Mouse (Mus musculus) limb, embryonic 11.5 days (tissue): ENCODE data around the gene 5330417C22Rik. TPM values are rescaled to one million over a fixed set of nuclear protein-coding genes. Genes with fewer than 3 reads are reported as not detected.
"Not testable (repeated sequence)": the region's sequence is repeated elsewhere in the genome, so short reads cannot be mapped to it uniquely, and the experiment has no call there.

Experiments
- ATAC-seq: fragments of 200-750 bp; cut with Nextera tagmentation; 2 replicates; pipeline ENCODE4 v1.8.0; 2017; ENCODE audit warnings: low read depth; ENCODE audit not compliant: insufficient number of reproducible peaks, low FRiP score, low TSS enrichment
- DNase-seq: peaks from one replicate; pipeline ENCODE4 v3.0.0-alpha.2; 2015; ENCODE audit warnings: low spot score
- H3K27ac ChIP-seq: fragments of 300-500 bp; sonication (generic); replicated peaks from 2 replicates; pipeline ENCODE4 v1.5.1; 2014; ENCODE audit warnings: low read depth, mild to moderate bottlenecking, low read length
- H3K27me3 ChIP-seq: fragments of 300-500 bp; sonication (generic); 2 replicates; pipeline ENCODE4 v1.6.1; 2014; ENCODE audit warnings: mild to moderate bottlenecking, low read length, mixed read lengths; ENCODE audit not compliant: control insufficient read depth, insufficient read depth
- H3K36me3 ChIP-seq: fragments of 300-500 bp; sonication (generic); 2 replicates; pipeline ENCODE4 v1.6.1; 2014; ENCODE audit warnings: mild to moderate bottlenecking, low read length, moderate library complexity, mixed read lengths; ENCODE audit not compliant: control insufficient read depth, insufficient read depth
- H3K4me1 ChIP-seq: fragments of 300-500 bp; sonication (generic); 2 replicates; pipeline ENCODE4 v1.6.1; 2014; ENCODE audit warnings: low read length, mixed read lengths; ENCODE audit not compliant: control insufficient read depth, insufficient read depth
- H3K4me2 ChIP-seq: fragments of 300-500 bp; sonication (generic); 2 replicates; pipeline ENCODE4 v1.6.1; 2014; ENCODE audit warnings: low read depth, mild to moderate bottlenecking, moderate library complexity; ENCODE audit not compliant: severe bottlenecking
- H3K4me3 ChIP-seq: fragments of 300-500 bp; sonication (generic); 2 replicates; pipeline ENCODE4 v1.5.1; 2014; ENCODE audit warnings: low read depth, low read length
- H3K9ac ChIP-seq: fragments of 300-500 bp; sonication (generic); 2 replicates; pipeline ENCODE4 v1.6.1; 2014; ENCODE audit warnings: mild to moderate bottlenecking, low read length
- H3K9me3 ChIP-seq: fragments of 300-500 bp; sonication (generic); 2 replicates; pipeline ENCODE4 v1.6.1; 2016; ENCODE audit warnings: low read length; ENCODE audit not compliant: control insufficient read depth
- WGBS: fragments of 180-500 bp; shearing (Covaris S2); extraction: QIAGEN DNeasy Blood & Tissue Kit; methylation state at CpG from one replicate; pipeline ENCODE4 v1.1.7; 2014; 5-methylcytosine and 5-hydroxymethylcytosine counted together
- polyA plus RNA-seq: library from polyadenylated mRNA; unstranded; fragments of >200 nt; fragmentation: Nextera tagmentation; extraction: Ambion mirVana; gene quantifications from 2 replicates; pipeline ENCODE4 v1.2.1, GENCODE M21; 2014

The 5330417C22Rik gene
- polyA plus RNA-seq, 1 experiment from 2014 or later, result 0.21 TPM

DNA sequence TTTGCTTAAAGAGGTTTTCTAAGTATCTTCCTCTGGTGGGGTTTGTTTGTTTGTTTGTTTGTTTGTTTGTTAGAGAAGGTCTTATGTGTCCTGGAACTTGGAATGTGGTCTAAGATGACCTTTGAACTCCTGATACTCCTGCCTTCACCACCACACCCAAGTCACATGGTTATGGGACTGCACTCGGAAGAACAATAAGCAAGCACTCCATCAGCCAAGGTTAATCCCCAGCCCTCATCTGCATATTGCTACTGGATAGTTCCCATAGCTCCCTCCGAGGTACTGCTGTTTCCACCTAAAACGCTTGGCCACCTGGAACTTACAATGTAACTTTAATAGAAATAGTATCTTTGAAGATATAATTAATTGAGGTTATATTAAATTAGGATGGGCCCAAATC, 22.9 kb downstream of the 5330417C22Rik start:
- Histone ChIP-seq H3K9ac (no peak overlapping the region), H3K27me3 (no peaks in the 10 kb centered on the region), H3K9me3 (no peaks in the 10 kb centered on the region), H3K36me3 (no peaks in the 10 kb centered on the region), H3K27ac (no peak overlapping the region), H3K4me2 (no peak overlapping the region), H3K4me3 (no peak overlapping the region), H3K4me1 (peaks cover 5% of the 10 kb centered on the region)
- no peak for ATAC-seq
- WGBS, result 81% methylated on average over 3 of the region's 3 CpGs
- DNase-seq, result no peak

DNA sequence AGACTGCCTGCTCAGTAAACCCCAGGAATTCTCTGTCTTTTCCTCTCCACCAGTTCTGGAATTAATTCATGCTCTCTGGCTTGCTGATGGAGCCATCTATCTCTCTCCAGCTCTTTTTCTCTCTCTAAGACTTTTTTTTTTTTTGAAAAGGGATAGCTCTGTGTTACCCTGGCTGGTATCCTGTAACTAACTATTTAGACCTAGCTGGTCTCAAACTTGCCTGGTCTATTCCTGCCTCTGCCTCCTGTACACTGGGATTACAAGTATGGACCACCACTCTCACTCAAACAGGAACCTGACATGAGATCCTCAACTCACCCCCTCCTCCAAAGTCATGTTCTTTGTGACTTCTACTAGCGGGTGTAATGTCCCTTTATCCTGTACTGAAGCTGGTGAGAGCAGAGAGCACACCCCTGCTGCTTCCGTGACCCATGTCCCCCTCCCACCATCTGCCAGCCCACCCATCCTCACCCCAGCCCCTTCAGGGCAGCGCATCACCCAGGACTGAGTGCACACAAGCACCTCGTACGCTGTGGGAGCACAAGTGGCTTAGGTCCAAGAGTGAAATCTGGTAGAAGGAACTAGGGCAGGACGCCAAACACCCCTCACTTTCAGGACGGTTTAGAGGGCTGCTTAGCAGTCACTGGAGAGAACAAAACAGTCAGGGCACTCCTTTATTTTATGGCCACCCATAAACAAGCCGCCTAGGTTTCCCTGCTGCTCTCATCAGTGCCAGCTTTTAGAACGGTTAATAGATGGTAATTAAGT, 25.4 kb downstream of the 5330417C22Rik start:
- H3K27ac ChIP-seq, result no peak overlapping the region

DNA sequence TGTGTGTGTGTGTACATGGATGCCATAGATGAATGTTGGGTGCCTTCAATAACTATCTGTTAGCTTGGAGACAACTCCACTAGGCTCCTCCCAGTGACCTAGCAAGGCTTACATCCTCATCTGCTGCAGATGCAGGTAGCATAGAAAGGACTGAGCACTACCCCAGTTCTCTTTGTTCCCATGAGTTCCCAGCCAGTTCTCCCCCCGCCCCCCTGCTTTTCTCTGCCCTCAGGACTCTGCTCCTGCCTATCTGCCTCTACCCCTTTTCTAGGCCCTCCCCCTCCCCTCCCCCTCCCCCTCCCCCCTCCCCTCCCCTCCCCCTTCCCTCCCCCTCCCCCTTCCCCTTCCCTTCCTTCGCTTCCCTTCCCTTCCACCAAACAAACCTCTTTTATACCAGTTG, 26.2 kb downstream of the 5330417C22Rik start:
- no peak for ATAC-seq
- no peaks in the 10 kb centered on the region for H3K9me3 ChIP-seq
- 79% methylated on average over 2 of the region's 2 CpGs for WGBS

More for the DNA sequence above, 25.4 kb downstream of the 5330417C22Rik start:
- WGBS, result 12% methylated on average over 9 of the region's 9 CpGs
- Histone ChIP-seq H3K9me3 (no peaks in the 10 kb centered on the region), H3K27me3 (no peaks in the 10 kb centered on the region), H3K9ac (no peak overlapping the region), H3K4me1 (peaks cover 5% of the 10 kb centered on the region), H3K4me3 (no peak overlapping the region), H3K36me3 (no peaks in the 10 kb centered on the region), H3K4me2 (no peak overlapping the region)
- ATAC-seq (no peak), DNase-seq (peak; percentile 43)

DNA sequence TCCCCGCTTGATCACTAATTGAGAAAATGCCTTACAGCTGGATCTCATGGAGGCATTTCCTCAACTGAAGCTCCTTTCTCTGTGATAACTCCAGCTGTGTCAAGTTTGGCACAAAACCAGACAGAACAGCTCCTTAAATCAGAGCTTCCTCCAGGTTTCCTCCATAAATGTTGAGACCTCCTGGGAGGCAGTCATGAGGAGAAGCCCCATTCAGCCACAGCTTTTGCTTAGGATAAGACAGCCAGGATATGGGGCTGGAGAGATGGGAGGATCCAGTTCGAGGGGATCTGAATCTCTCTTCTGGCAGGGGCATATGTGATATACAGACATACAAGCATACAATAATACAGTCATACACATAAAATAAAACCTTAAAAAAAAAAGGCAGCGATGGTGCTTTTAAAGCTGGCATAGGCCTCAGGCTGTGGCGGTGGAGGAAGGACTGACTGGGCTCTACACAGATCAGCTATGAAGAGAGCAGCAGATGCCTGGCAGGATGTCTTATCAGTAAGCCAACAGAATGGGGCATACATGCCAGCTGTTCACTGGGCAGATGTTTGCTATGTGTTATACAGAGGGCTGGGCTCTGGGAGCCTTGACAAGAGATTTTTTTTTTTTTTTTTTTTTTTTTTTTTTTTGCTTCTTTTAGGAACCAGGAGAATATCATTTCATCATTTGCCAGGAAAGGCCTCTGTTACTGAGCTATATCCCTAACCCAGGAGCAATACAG, 27.4 kb downstream of the 5330417C22Rik start:
- H3K27ac ChIP-seq, result no peak overlapping the region
- H3K4me2 ChIP-seq, result no peak overlapping the region
- DNase-seq (no peak), ATAC-seq (no peak)
- peaks cover 5% of the 10 kb centered on the region for H3K4me1 ChIP-seq
- no peaks in the 10 kb centered on the region for H3K9me3 ChIP-seq
- 60% methylated on average over 4 of the region's 4 CpGs for WGBS
- H3K36me3 ChIP-seq, result no peaks in the 10 kb centered on the region
- no peak overlapping the region for H3K4me3 ChIP-seq
- H3K27me3 ChIP-seq, result no peaks in the 10 kb centered on the region
- H3K9ac ChIP-seq, result no peak overlapping the region

More for the DNA sequence above, 26.2 kb downstream of the 5330417C22Rik start:
- H3K9ac ChIP-seq, result no peak overlapping the region
- H3K27ac ChIP-seq, result no peak overlapping the region
- H3K36me3 ChIP-seq, result no peaks in the 10 kb centered on the region
- H3K27me3 ChIP-seq, result no peaks in the 10 kb centered on the region
- H3K4me2 ChIP-seq, result no peak overlapping the region
- no peak for DNase-seq
- H3K4me3 ChIP-seq, result no peak overlapping the region
- peaks cover 5% of the 10 kb centered on the region for H3K4me1 ChIP-seq

DNA sequence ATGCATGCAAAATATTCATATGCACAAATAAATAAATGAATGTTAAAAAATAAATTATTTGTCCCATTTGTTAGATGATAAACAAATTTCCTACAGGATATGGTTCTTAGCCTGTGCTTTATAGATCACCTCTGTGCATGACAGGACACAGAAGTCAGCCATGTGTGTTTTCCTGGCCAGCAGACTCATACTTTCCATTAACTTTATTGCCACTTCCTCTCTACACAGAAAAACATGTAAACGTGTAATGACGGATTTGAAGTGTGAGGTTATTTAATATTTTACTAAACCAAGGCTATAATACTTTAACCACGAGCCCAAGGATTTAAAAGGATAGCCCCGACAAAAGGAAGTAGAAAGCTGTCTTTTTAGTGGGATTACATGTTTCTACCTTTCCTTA, 32.4 kb downstream of the 5330417C22Rik start:
- DNase-seq (no peak), ATAC-seq (no peak)
- Histone ChIP-seq H3K9me3 (no peaks in the 10 kb centered on the region), H3K4me2 (no peak overlapping the region), H3K9ac (no peak overlapping the region), H3K36me3 (no peaks in the 10 kb centered on the region), H3K27me3 (no peaks in the 10 kb centered on the region), H3K27ac (no peak overlapping the region), H3K4me1 (peaks cover 3% of the 10 kb centered on the region), H3K4me3 (no peak overlapping the region)
- WGBS, result 78% methylated on average over 4 of the region's 4 CpGs

DNA sequence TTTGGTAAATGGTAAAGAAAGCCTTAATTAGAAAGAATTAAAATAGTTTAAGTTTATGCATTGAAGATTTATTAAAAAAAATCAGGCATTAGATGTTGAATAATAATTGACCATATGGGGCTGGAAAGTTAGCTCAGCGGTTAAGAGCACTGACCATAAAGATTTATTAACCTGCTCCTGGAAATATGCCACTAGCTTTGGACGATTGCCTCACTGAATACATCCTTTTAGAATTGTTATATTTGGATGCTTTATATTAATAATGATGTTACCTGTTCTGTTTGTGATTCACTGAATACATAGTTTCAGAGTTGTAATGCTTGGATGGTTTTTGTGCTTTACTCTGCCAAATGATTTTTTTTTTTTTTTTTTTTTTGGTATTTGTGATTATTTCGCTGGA, 34.9 kb downstream of the 5330417C22Rik start:
- H3K36me3 ChIP-seq, H3K4me3 ChIP-seq, H3K9ac ChIP-seq, DNase-seq, H3K4me2 ChIP-seq, H3K4me1 ChIP-seq, H3K27ac ChIP-seq, H3K27me3 ChIP-seq, H3K9me3 ChIP-seq, ATAC-seq: not testable (repeated sequence)
- 76% methylated on average over 3 of the region's 3 CpGs for WGBS

DNA sequence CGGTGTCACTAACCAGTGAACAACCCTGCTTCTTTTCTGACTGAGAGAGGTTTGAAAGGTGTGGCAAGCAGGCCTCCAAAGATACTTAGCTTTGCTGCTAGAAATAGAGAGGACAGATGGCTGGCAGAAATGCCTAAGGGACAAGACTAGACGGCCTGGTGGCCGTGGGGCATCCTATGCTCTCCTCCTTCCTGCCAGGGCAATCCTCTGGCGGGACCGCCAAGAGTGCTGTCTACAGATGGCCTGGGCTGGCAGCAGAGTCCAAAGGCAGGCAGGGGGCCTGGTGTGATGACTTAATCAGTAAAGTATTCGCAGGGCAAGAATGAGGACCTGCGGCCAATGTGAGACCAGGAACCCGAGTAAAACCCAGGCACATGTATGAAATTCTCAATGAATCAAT, 36.5 kb downstream of the 5330417C22Rik start:
- WGBS, result 82% methylated on average over 8 of the region's 8 CpGs
- H3K4me2 ChIP-seq, result no peak overlapping the region
- ATAC-seq, result no peak

DNA sequence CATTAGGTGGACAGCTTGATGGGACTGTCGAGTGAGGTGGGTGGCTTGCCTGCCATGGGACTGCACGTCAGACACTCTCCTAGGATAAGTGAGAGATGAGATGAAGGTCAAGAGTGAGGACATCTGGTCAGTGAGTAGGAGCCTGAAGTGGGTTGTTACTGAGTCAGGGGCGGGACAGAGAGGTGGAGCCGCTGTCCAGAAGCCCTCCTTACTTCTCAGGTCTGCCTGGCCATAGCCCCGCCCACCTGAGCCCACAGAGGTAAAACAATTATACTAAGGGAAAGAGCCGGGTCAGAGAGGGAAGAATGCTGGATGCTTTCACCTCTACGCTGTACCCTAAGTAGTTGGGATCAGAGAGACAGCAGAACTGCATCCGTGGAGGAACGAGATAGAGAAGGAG, 38.7 kb downstream of the 5330417C22Rik start:
- no peaks in the 10 kb centered on the region for H3K27me3 ChIP-seq
- no peaks in the 10 kb centered on the region for H3K36me3 ChIP-seq
- DNase-seq (no peak), ATAC-seq (no peak)
- H3K4me2 ChIP-seq, result no peak overlapping the region
- 0 out of 2 replicates have a peak, but pooled peaks cover 4% of the 10 kb centered on the region for H3K4me1 ChIP-seq
- 28% methylated on average over 9 of the region's 9 CpGs for WGBS
- H3K9ac ChIP-seq, result no peak overlapping the region
- no peak overlapping the region for H3K4me3 ChIP-seq
- no peaks in the 10 kb centered on the region for H3K9me3 ChIP-seq
- no peak overlapping the region for H3K27ac ChIP-seq

More for the DNA sequence above, 36.5 kb downstream of the 5330417C22Rik start:
- Histone ChIP-seq H3K36me3 (no peaks in the 10 kb centered on the region), H3K4me1 (0 out of 2 replicates have a peak, but pooled peaks cover 4% of the 10 kb centered on the region), H3K9me3 (no peaks in the 10 kb centered on the region), H3K9ac (no peak overlapping the region), H3K27me3 (no peaks in the 10 kb centered on the region), H3K4me3 (no peak overlapping the region), H3K27ac (no peak overlapping the region)
- DNase-seq, result no peak
